Mouse (Mus musculus) CH12.LX (cell line): Measurements from ENCODE around the gene Ccdc188. TPM values are rescaled to one million over a fixed set of nuclear protein-coding genes. Genes with fewer than 3 reads are reported as not detected.

Experiments used
- DNase-seq: peaks from one replicate; pipeline ENCODE4 v3.0.0-alpha.2; 2013; ENCODE audit errors: extremely low read depth
- H3K27ac ChIP-seq: 2 replicates; pipeline ENCODE4 v1.5.1; 2012; ENCODE audit warnings: low read depth, mild to moderate bottlenecking, control low read depth, moderate library complexity; ENCODE audit not compliant: insufficient read depth
- H3K27me3 ChIP-seq: replicated peaks from 2 replicates; pipeline ENCODE3; 2012; ENCODE audit warnings: inconsistent platforms
- H3K36me3 ChIP-seq, 2 experiments: replicated peaks in 1 of 2; 2 replicates each; pipeline versions ENCODE3 to v1.6.1; 2012; ENCODE audit warnings: inconsistent platforms in 1 of 2, low read length in 1 of 2, mild to moderate bottlenecking in 1 of 2, mixed read lengths in 1 of 2, moderate library complexity in 1 of 2; ENCODE audit not compliant: control insufficient read depth in 1 of 2, insufficient read depth in 1 of 2
- H3K4me1 ChIP-seq, 2 experiments: 2 replicates each; pipeline ENCODE4 v1.6.1; 2012; ENCODE audit warnings: inconsistent platforms in 1 of 2, moderate library complexity in 1 of 2; ENCODE audit not compliant: insufficient read depth in 2 of 2, control insufficient read depth in 1 of 2
- H3K4me2 ChIP-seq: 2 replicates; pipeline ENCODE4 v1.6.1; 2012; ENCODE audit warnings: low read depth, mild to moderate bottlenecking, control low read depth; ENCODE audit not compliant: poor library complexity, insufficient read depth, severe bottlenecking
- H3K4me3 ChIP-seq, 3 experiments: fragments of 150-350 bp in 1 of 3; sonication (generic) in 1 of 3; replicated peaks in 1 of 3; 2 replicates each; pipeline versions ENCODE3 to v1.5.1; 2011 to 2012; ENCODE audit warnings: low read depth in 2 of 3, low read length in 2 of 3, mild to moderate bottlenecking in 2 of 3, moderate library complexity in 2 of 3, control low read depth in 1 of 3, improper control_type of control experiment in 1 of 3, inconsistent platforms in 1 of 3, mixed read lengths in 1 of 3; ENCODE audit not compliant: poor library complexity in 1 of 3
- H3K79me2 ChIP-seq: replicated peaks from 2 replicates; pipeline ENCODE4 v1.6.1; 2012; ENCODE audit warnings: mild to moderate bottlenecking, moderate library complexity; ENCODE audit not compliant: control insufficient read depth, poor library complexity, insufficient read depth, severe bottlenecking; ENCODE audit errors: extremely low read depth
- H3K9ac ChIP-seq: 2 replicates; pipeline ENCODE4 v1.6.1; 2012; ENCODE audit warnings: low read depth, mild to moderate bottlenecking, control low read depth, moderate library complexity; ENCODE audit not compliant: insufficient read depth
- H3K9me3 ChIP-seq: replicated peaks from 2 replicates; pipeline ENCODE3; 2012; ENCODE audit warnings: low read length, inconsistent platforms, mixed read lengths
- CHD1 ChIP-seq: IDR thresholded peaks from 2 replicates; pipeline ENCODE4 v1.6.1; 2012; ENCODE audit warnings: low read depth, low read length, improper control_type of control experiment, inconsistent platforms
- CTCF ChIP-seq, 2 experiments: IDR thresholded peaks in 1 of 2; conservative IDR thresholded peaks in 1 of 2; 2 replicates each; pipeline ENCODE4 v1.5.1; 2011 to 2012; ENCODE audit warnings: low read depth in 2 of 2, low read length in 2 of 2, improper control_type of control experiment in 1 of 2, inconsistent platforms in 1 of 2, mild to moderate bottlenecking in 1 of 2, moderate library complexity in 1 of 2
- E2F4 ChIP-seq: IDR thresholded peaks from 2 replicates; pipeline ENCODE4 v1.6.1; 2011; ENCODE audit warnings: low read depth, low read length, improper control_type of control experiment; ENCODE audit not compliant: insufficient replicate concordance
- EP300 ChIP-seq: IDR thresholded peaks from 2 replicates; pipeline ENCODE4 v1.6.1; 2011; ENCODE audit warnings: low read length, improper control_type of control experiment
- ETS1 ChIP-seq: conservative IDR thresholded peaks from 2 replicates; pipeline ENCODE4 v1.6.1; 2012; ENCODE audit warnings: low read depth, mild to moderate bottlenecking, inconsistent platforms, low read length, improper control_type of control experiment, moderate library complexity
- HCFC1 ChIP-seq: IDR thresholded peaks from 2 replicates; pipeline ENCODE4 v1.6.1; 2012; ENCODE audit warnings: low read depth, mild to moderate bottlenecking, inconsistent platforms, low read length, improper control_type of control experiment
- IRF4 ChIP-seq: IDR thresholded peaks from 2 replicates; pipeline ENCODE4 v1.6.1; 2014; ENCODE audit warnings: low read depth, mild to moderate bottlenecking, inconsistent platforms, low read length, improper control_type of control experiment
- JUN ChIP-seq: IDR thresholded peaks from 2 replicates; pipeline ENCODE4 v1.6.1; 2011; ENCODE audit warnings: low read depth, mild to moderate bottlenecking, low read length, improper control_type of control experiment, moderate library complexity; ENCODE audit not compliant: insufficient read depth
- KAT2A ChIP-seq: IDR thresholded peaks from 2 replicates; pipeline ENCODE4 v1.6.1; 2012; ENCODE audit warnings: low read length, improper control_type of control experiment, inconsistent platforms; ENCODE audit not compliant: insufficient replicate concordance
- MAFK ChIP-seq: IDR thresholded peaks from 2 replicates; pipeline ENCODE4 v1.6.1; 2011; ENCODE audit warnings: low read length, improper control_type of control experiment; ENCODE audit not compliant: insufficient replicate concordance
- MEF2A ChIP-seq: IDR thresholded peaks from 2 replicates; pipeline ENCODE4 v1.6.1; 2014; ENCODE audit warnings: low read depth, mild to moderate bottlenecking, inconsistent platforms, low read length, improper control_type of control experiment, borderline replicate concordance
- MYC ChIP-seq: IDR thresholded peaks from 2 replicates; pipeline ENCODE4 v1.6.1; 2011; ENCODE audit warnings: low read depth, mild to moderate bottlenecking, improper control_type of control experiment, low read length
- NELFE ChIP-seq: IDR thresholded peaks from 2 replicates; pipeline ENCODE4 v1.6.1; 2011; ENCODE audit warnings: low read depth, low read length, improper control_type of control experiment
- NRF1 ChIP-seq: IDR thresholded peaks from 2 replicates; pipeline ENCODE4 v1.6.1; 2014; ENCODE audit warnings: low read depth, mild to moderate bottlenecking, inconsistent platforms, low read length, improper control_type of control experiment, moderate library complexity
- PAX5 ChIP-seq: IDR thresholded peaks from 2 replicates; pipeline ENCODE4 v1.6.1; 2012; ENCODE audit warnings: low read length, inconsistent platforms, mixed read lengths
- POLR2A ChIP-seq: IDR thresholded peaks from 2 replicates; pipeline ENCODE4 v1.6.1; 2011; ENCODE audit warnings: low read depth, mild to moderate bottlenecking, improper control_type of control experiment, low read length
- POLR2AphosphoS2 ChIP-seq: IDR thresholded peaks from 2 replicates; pipeline ENCODE4 v1.6.1; 2011; ENCODE audit warnings: low read depth, low read length, improper control_type of control experiment
- RCOR1 ChIP-seq: conservative IDR thresholded peaks from 2 replicates; pipeline ENCODE4 v1.6.1; 2012; ENCODE audit warnings: low read depth, mild to moderate bottlenecking, inconsistent platforms, low read length, improper control_type of control experiment
- TCF12 ChIP-seq: IDR thresholded peaks from 2 replicates; pipeline ENCODE4 v1.6.1; 2014; ENCODE audit warnings: low read depth, mild to moderate bottlenecking, inconsistent platforms, low read length, improper control_type of control experiment
- UBTF ChIP-seq: IDR thresholded peaks from 2 replicates; pipeline ENCODE4 v1.6.1; 2012; ENCODE audit warnings: low read depth, mild to moderate bottlenecking, inconsistent platforms, low read length, improper control_type of control experiment, moderate library complexity
- USF1 ChIP-seq: IDR thresholded peaks from 2 replicates; pipeline ENCODE4 v1.6.1; 2014; ENCODE audit warnings: low read depth, mild to moderate bottlenecking, inconsistent platforms, low read length, improper control_type of control experiment
- ZNF384 ChIP-seq: IDR thresholded peaks from 2 replicates; pipeline ENCODE4 v1.6.1; 2012; ENCODE audit warnings: low read depth, low read length, improper control_type of control experiment, inconsistent platforms
- dilution Hi-C: fragments of 300-500 bp; cut with MboI; formaldehyde crosslinking; loops from 2 replicates; pipeline ENCODE4 v1.14.3; 2020; ENCODE audit warnings: low sequenced_read_pairs; ENCODE audit not compliant: extremely low pct_unique_long_range_greater_than_20kb, extremely low pct_ligation_motif_present
- in situ Hi-C: fragments of 300-500 bp; cut with MboI; formaldehyde crosslinking; loops from 3 replicates; pipeline ENCODE4 v1.14.3; 2019; ENCODE audit warnings: low sequenced_read_pairs, low pct_ligation_motif_present, low pct_unique_long_range_greater_than_20kb, mixed read lengths
- polyA plus RNA-seq: library from polyadenylated mRNA; unstranded; fragments of >175 nt; gene quantifications from 2 replicates; pipeline ENCODE4 v1.2.1, GENCODE M21; 2012; ENCODE audit warnings: low read depth; ENCODE audit not compliant: insufficient read length
- total RNA-seq, 2 experiments: library from RNA; depleted of rRNA; stranded (reverse); fragments of 300-350 nt in 1 of 2; fragments of >200 nt in 1 of 2; gene quantifications; 2 replicates each; pipeline ENCODE4 v1.2.3; 2012 to 2014

The Ccdc188 gene
- total and polyA plus RNA-seq, 3 experiments = 0.30 TPM; not detected in 2

DNA sequence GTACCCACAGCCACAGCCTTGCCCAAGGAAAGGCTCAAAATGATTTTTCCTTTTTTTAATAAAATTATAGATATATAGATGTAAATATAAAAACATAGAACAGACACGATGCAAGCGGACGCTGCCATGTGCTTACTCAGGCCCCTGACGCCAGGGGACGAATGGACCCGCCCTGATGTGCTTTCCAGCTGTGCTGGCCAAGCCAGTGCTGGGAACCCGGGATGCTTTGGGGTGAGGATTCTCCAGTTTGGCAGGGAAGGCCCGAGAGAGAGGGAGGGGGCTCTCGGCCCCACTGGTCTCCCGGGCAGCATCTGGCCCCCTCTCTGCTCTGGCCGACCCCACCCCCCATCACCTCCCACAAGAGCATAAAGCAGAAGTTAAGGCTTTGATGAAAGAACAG is 4.5 kb downstream of the Ccdc188 start:
- Histone ChIP-seq H3K36me3 (peaks cover 43 to 52% of the 10 kb centered on the region in 2 experiments), H3K4me2 (no peak overlapping the region), H3K79me2 (no peaks in the 10 kb centered on the region), H3K27me3 (no peaks in the 10 kb centered on the region), H3K4me3 (no peak overlapping the region), H3K4me1 (peaks cover 42 to 57% of the 10 kb centered on the region in 2 experiments), H3K9me3 (no peaks in the 10 kb centered on the region), H3K9ac (no peak overlapping the region), H3K27ac (no peak overlapping the region)
- dilution Hi-C loops (no loop called here), in situ Hi-C loops (no loop called here)
- no peak for DNase-seq
- TF ChIP-seq TCF12 = no peak
- no peak for TF ChIP-seq ETS1
- TF ChIP-seq USF1 = no peak
- no peak for TF ChIP-seq JUN
- no peak for TF ChIP-seq ZNF384
- no peak for TF ChIP-seq EP300
- TF ChIP-seq NRF1 = no peak
- no peak for TF ChIP-seq UBTF
- TF ChIP-seq CTCF (conservative IDR thresholded peaks at IDR 0.05 in 1 of 2, IDR thresholded peaks at IDR 0.05 in 1 of 2; ENCODE audit: low read depth in 2 of 2, low read length in 2 of 2) = no peak
- TF ChIP-seq POLR2AphosphoS2 = no peak
- no peak for TF ChIP-seq MYC
- TF ChIP-seq E2F4 = no peak
- TF ChIP-seq MAFK = no peak
- no peak for TF ChIP-seq CHD1
- no peak for TF ChIP-seq IRF4
- no peak for TF ChIP-seq RCOR1
- no peak for TF ChIP-seq MEF2A
- no peak for TF ChIP-seq PAX5
- TF ChIP-seq POLR2A = no peak

DNA sequence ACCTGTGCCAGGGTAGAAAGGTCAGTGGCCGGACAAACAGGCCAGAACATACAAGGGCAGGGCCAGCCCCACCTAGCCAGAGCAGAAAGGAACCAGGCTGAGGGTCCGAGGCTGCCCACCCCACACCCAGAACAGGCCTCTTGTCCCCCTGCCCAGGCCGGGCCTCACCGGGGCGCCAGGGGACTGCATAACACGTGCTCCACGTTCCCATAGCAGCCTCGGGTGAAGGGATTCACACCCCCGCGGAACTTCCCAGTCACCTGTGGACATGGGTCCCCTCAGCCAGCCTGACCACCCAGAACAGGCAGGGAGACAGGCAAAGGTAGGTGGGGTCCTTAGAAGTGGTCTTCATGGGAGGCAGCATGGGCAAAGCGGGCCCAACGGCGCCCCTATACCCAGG is 9.5 kb downstream of the Ccdc188 start:
- Histone ChIP-seq H3K27me3 (no peaks in the 10 kb centered on the region), H3K9ac (no peak overlapping the region), H3K36me3 (peaks cover 62 to 87% of the 10 kb centered on the region in 2 experiments), H3K4me3 (no peak overlapping the region), H3K4me1 (peaks cover 31 to 52% of the 10 kb centered on the region in 2 experiments), H3K27ac (no peak overlapping the region), H3K4me2 (no peak overlapping the region), H3K79me2 (no peaks in the 10 kb centered on the region), H3K9me3 (no peaks in the 10 kb centered on the region)
- no peak for DNase-seq
- dilution Hi-C loops (no loop called here), in situ Hi-C loops (no loop called here)
- TF ChIP-seq KAT2A (no peak), ZNF384 (no peak), TCF12 (no peak), NELFE (no peak), HCFC1 (no peak), IRF4 (no peak), NRF1 (no peak), PAX5 (no peak), JUN (no peak)
